Mouse (Mus musculus) MN1 (cell line): ENCODE results near the gene 4921501E09Rik.
A peak's percentile ranks its signal among the peaks of the same experiment; 100 is the strongest.
"Not testable (repeated sequence)": the region's sequence is repeated elsewhere in the genome, so short reads cannot be mapped to it uniquely, and the experiment has no call there.

Experiments
- DNase-seq: peaks from one replicate; pipeline ENCODE4 v3.0.0-alpha.2; 2016; ENCODE audit warnings: low spot score

The 4921501E09Rik gene

DNA sequence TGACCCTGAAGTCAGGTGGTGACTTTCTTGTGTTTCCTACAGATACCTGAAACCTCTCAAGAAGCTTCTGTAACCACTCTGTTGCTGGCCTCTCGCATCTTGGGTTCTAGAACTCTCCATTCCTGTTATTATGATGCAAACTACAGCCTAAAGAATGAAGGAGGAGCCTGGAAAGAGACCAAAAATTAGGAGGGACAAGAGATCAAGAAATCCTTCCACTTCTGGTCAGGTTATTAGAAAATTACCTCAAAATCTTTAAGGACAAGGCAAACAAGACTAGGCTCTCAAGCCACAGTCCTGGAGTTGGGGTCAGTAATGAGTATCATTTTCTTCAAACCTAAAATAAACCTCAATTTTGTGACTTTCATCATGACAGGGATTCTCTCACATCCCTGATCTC is at the start of gene 4921501E09Rik:
Gene 4921501E09Rik (minus strand): TSS at position 101 of the 400 bp plus-strand sequence.
- DNase-seq: no peak

DNA sequence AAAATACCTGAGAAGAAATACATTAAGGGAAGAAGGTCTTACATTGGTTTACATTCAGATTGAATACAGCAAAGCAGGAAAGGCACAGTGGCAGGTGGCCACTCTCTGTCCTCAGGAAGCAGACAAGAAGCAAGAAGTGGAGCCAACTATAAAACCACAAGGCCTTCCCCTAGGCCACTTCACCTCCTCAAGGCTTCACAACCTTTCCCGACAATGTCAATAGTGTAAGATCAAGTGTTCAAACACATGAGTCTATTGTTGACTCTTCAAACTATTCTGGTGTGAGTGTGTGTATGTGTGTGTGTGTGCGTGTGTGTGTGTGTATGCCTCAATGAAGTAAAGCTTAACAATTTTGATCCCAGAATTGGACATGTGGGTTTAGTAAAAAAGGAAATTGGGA is 29.5 kb upstream of the 4921501E09Rik start:
- DNase-seq: no peak

DNA sequence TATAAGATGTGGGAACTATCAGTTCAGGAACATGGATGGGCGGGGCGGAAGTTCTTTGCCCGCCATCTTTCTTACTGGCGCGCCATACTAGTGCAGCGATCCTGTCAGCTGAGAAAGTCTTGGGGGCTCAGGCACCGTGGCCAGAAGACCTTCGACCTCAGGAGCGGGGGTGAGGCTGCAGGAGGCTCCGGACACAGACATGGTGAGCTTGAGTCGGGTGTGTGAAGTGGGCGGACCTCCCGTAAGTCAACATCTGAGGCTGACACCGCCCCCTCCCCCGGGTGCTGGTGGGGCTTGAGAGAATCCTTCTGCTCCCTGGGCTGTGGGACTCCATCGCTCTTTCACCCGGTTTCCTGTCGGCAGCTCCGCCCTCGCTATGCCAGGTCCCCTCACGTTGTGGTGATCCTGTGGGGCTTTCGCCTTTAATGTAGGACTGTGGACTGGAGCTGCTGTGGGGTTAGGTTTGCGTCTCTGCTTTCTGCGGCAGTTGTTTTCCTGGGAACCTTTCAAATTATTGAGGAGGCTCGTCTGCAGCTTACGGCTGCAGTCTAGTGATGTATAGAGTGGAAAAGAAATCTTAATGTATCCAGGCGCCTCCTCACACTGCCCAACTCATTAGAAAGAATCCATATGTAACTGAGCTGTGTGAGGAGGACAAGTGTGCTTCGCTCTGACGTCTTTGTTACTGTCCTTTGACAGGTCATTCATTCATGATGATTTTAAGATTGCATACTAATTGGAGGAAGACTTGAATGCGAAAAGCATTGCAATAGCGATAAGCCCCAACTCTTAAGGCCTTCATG is 24.7 kb upstream of the 4921501E09Rik start:
- DNase-seq: peak; percentile 80

DNA sequence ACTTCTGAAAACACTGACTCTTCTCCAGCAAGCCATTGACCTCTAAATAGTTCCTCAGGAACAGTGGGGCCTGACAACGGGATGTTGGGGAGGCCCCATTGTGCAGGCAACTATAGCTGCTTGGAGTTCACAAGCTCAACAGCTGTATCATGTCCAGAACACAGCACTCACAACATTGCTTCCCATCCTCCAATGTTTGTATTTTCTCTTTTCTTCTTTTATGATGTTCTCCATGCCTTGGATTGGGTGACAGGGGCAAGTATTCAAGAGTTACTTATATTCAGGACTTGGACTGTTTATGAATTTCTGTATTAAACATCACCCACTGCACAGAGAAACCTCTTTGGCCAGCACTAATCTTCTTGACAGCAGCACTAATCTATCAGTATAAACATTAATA is 23.8 kb upstream of the 4921501E09Rik start:
- DNase-seq: no peak

DNA sequence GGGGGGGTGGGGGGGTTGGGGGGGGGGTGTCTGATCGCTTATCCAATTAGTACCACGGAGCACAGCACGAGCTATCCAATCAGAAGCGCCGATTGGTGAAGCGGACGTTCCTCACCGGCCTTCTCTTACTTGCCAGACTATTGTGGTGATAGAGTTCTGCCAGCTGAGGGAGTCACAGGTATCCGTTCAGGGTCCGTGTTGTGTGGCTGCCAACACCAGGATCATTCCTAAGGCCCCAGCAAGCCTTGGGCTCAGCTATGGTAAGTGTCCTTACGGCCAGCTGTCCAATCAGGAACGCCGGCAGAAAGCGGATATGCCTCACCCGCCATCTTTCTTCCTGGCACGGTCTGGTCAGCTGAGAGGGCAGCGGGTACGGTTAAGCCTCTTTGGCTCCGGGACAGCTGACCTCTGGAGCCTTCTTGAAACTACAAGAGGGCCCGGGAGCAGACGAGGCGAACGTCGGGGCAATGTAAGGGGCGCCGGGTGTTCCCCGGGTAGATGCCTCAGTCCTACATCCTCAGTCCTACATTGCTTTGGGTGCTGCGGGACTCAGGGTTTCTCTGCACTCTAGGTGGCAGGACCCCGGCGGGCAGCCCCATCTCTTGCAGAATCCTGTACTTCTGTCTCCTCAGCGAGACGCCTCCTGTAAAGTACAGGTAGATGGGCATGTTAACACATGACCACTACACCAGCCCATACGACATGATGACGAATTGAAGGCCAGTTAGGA is 21.5 kb upstream of the 4921501E09Rik start, which contains the start of gene Zfp563:
Gene Zfp563 (plus strand): TSS at position 91 of the 730 bp plus-strand sequence.
- peak; percentile 96 for DNase-seq

DNA sequence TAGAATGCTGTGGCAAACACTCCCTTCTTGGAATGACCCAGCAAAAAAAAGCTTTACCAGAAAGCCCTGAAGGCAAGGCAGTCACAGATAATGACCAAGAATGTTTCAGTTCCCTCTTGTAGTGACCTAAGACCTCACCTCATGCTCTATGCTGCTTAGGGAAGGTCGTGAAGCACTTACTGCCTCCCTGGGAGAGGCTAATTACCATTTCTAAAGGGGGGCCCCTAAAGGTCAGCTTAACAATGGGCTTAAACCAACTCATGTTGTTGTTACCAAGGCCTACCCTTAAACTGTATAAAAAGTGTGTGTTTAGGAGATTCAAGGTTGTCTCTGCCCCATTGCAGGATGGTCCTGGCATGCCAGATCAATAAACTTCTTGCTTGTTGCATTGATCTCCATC is 4.9 kb downstream of the 4921501E09Rik start:
- DNase-seq: no peak

DNA sequence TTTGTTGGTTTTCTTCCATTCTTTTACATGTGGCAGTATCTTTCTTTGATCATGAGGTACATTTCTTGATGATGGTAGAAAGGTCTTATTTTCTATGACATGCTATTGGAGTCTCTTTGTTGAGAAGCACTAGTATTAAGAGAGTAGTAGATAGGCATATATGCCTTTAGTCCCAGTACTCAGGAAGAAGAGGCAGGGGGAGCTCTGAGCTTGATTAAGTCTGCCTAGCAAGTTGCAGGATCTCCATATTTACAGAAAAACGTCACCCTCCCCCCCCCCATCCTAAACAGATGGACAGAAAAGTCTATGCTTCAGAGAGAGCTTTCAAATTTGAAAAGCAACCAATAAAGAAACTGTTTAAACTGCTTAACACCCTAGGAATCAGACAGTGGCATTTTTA is 9.1 kb downstream of the 4921501E09Rik start:
- DNase-seq: no peak

DNA sequence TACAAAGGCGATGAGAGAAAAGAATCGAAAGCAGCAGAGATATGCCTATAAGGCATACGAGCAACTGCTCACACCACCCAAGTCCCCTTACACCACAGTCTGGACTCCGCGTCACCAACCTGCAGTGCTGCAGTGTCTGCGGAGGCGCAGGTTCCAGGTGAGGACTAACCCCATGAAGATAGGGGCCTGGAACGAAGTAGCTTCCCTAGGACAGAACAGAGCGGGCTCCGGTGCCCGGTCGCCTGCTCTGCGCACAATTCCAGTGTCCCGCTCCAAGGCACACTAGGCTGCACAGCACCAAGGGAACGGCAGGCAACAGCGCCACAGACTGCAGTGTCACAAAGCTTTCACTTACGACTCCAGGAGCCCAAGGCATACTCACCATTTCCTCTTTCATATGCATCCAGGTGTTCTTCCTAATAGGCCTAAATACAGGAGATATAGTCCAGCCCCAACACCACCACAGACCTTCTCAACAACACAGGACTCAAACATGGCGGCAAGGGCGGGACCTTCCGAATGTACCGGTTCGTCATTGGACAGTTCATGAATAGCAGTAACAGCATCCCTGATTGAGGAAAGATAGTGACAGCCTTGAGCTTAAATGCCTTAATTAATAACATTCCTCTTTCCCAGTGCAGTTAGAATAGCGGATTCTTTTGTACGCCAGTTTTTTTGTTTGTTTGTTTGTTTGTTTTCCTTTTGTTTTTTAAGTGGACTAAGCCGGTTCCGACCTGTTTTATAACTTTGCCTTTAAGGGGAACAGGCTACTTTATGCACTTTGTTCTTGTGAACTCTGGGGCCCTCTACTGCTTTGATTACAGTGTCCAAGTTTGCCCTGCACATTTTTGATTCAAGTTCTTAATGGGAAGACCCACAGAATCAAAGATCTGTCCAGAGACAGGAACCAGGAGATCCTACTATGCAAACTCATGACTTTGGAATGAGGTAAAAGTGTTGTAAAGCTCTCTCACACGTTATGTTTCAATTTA is 34.7 kb downstream of the 4921501E09Rik start, which contains the start of gene Zfp763:
Gene Zfp763 (minus strand): TSS at position 503 of the 992 bp plus-strand sequence.
- peak; percentile 90 for DNase-seq

DNA sequence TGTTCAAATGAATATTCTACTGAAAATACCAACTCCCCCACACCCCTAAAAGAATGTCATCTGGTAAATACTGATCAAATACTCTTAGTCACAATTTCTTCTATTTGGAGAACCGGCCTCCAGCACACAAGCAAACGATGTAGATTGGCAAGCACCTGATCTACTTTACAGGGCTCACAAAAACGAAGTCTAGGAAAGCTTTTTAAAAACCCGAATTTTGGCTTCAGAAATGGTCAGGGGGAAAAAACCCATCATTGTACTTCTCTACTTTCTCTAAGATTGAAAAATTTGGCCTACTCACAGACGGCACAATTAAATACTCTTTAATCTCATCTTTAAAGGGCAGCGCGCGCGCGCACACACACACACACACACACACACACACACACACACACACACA is 35.5 kb downstream of the 4921501E09Rik start:
- peak; percentile 23 for DNase-seq

DNA sequence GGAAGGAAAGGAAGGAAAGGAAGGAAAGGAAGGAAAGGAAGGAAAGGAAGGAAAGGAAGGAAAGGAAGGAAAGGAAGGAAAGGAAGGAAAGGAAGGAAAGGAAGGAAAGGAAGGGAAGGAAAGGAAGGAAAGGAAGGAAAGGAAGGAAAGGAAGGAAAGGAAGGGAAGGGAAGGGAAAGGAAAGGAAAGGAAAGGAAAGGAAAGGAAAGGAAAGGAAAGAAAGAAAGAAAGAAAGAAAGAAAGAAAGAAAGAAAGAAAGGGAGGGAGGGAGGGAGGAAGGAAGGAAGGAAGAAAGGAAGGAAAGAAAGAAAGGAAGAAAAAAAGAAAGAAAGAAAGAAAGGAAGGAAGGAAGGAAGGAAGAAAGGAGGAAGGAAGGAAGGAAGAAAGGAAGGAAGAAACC is 47.4 kb downstream of the 4921501E09Rik start:
- not testable (repeated sequence) for DNase-seq
